Mouse (Mus musculus) megakaryocyte-erythroid progenitor cell, adult 5-6 weeks (primary cell): ENCODE measurements around the gene Zp3. TPM values are rescaled to one million over a fixed set of nuclear protein-coding genes. Genes with fewer than 3 reads are reported as not detected.
A peak's percentile ranks its signal among the peaks of the same experiment; 100 is the strongest.

Source experiments
- ATAC-seq: replicated peaks from 2 replicates; pipeline ENCODE4 v1.8.0; 2016; ENCODE audit warnings: mild to moderate bottlenecking, inconsistent platforms; ENCODE audit not compliant: severe bottlenecking, poor library complexity, low FRiP score, low TSS enrichment
- total RNA-seq, 2 experiments: library from RNA; stranded (forward) in 1 of 2; stranded (reverse) in 1 of 2; fragments of 200-1000, 215-1000 nt in 1 of 2; fragments of >200 nt in 1 of 2; fragmentation: Nextera tagmentation in 1 of 2; gene quantifications; 2 replicates each; pipeline ENCODE4 v1.2.3; 2014 to 2017

Gene Zp3
- total RNA-seq (2014; fragmentation: Nextera tagmentation) (not detected in 2 replicates), total RNA-seq (2017) (not detected in 2 replicates)

GRCm38 (mm10) chr5:135979904-135980303, at the start of gene Zp3:
Zp3 (plus strand) TSS chr5:135980099.
- ATAC-seq = no peak

- no peak for ATAC-seq
Observed at GRCm38 (mm10) chr5:135931526-135931925, 48.4 kb upstream of the Zp3 start.

- peak; percentile 39 for ATAC-seq
Observed at GRCm38 (mm10) chr5:135932359-135932758, 47.5 kb upstream of the Zp3 start.

- ATAC-seq = no peak
Observed at GRCm38 (mm10) chr5:135933222-135933899, 46.5 kb upstream of the Zp3 start.

GRCm38 (mm10) chr5:135933900-135934441, 45.9 kb upstream of the Zp3 start:
- peak; percentile 62 for ATAC-seq

- ATAC-seq = peak; percentile 87
Observed at GRCm38 (mm10) chr5:135934481-135935175, 45.3 kb upstream of the Zp3 start, which contains the start of gene Ywhag. Ywhag (minus strand) TSS chr5:135934616.

- no peak for ATAC-seq
Observed at GRCm38 (mm10) chr5:135935176-135935523, 44.7 kb upstream of the Zp3 start.

GRCm38 (mm10) chr5:135935641-135936190, 44.2 kb upstream of the Zp3 start:
- ATAC-seq = no peak

- no peak for ATAC-seq
Observed at GRCm38 (mm10) chr5:135940587-135940986, 39.3 kb upstream of the Zp3 start.

GRCm38 (mm10) chr5:135942710-135943109, 37.2 kb upstream of the Zp3 start:
- ATAC-seq = no peak

GRCm38 (mm10) chr5:135945916-135946408, 33.9 kb upstream of the Zp3 start:
- ATAC-seq = no peak

- ATAC-seq = no peak
Observed at GRCm38 (mm10) chr5:135946621-135947020, 33.3 kb upstream of the Zp3 start.

GRCm38 (mm10) chr5:135950710-135951412, 29.0 kb upstream of the Zp3 start:
- peak; percentile 54 for ATAC-seq

- no peak for ATAC-seq
Observed at GRCm38 (mm10) chr5:135951660-135952059, 28.2 kb upstream of the Zp3 start.

GRCm38 (mm10) chr5:135952830-135953229, 27.1 kb upstream of the Zp3 start:
- ATAC-seq = no peak

- ATAC-seq = no peak
Observed at GRCm38 (mm10) chr5:135956300-135957206, 23.3 kb upstream of the Zp3 start.

- peak; percentile 93 for ATAC-seq
Observed at GRCm38 (mm10) chr5:135957207-135957974, 22.5 kb upstream of the Zp3 start.

GRCm38 (mm10) chr5:135958367-135958766, 21.5 kb upstream of the Zp3 start:
- no peak for ATAC-seq
